Mouse (Mus musculus) hindbrain, embryonic 10.5 days (tissue): Measurements from ENCODE around the gene Wdr13. TPM values are rescaled to one million over a fixed set of nuclear protein-coding genes. Genes with fewer than 3 reads are reported as not detected.

ENCODE experiments used
- polyA plus RNA-seq: library from polyadenylated mRNA; unstranded; fragments of >200 nt; fragmentation: Nextera tagmentation; extraction: Ambion mirVana; gene quantifications from 2 replicates; pipeline ENCODE4 v1.2.1, GENCODE M21; 2016

Gene Wdr13
- polyA plus RNA-seq, 1 experiment from 2014 or later = 26.7 TPM

Other genes with a start within 250 kb of the Wdr13 start
- 26.6 and 32.5 TPM in 2 replicates for gene Slc35a2, start 248.9 kb downstream of the Wdr13 start, polyA plus RNA-seq
- 131 and 160 TPM in 2 replicates for gene Pqbp1, start 233.6 kb downstream of the Wdr13 start, polyA plus RNA-seq
- 206 and 214 TPM in 2 replicates for gene Timm17b, start 233.5 kb downstream of the Wdr13 start, polyA plus RNA-seq
- gene Gm10491, start 225.1 kb downstream of the Wdr13 start, polyA plus RNA-seq = not detected in 2 replicates
- gene Gm10490, start 223.3 kb downstream of the Wdr13 start, polyA plus RNA-seq = not detected in 2 replicates
- gene Pcsk1n, start 213.1 kb downstream of the Wdr13 start, polyA plus RNA-seq = 7.8 and 39.8 TPM in 2 replicates
- gene Eras, start 204.3 kb downstream of the Wdr13 start, polyA plus RNA-seq = not detected in 2 replicates
- 58.5 and 61.5 TPM in 2 replicates for gene Hdac6, start 185.0 kb downstream of the Wdr13 start, polyA plus RNA-seq
- gene Gata1, start 154.8 kb downstream of the Wdr13 start, polyA plus RNA-seq = 5.3 and 7.4 TPM in 2 replicates
- gene Glod5, start 114.4 kb downstream of the Wdr13 start, polyA plus RNA-seq = not detected in 2 replicates
- 74.9 and 90.9 TPM in 2 replicates for gene Suv39h1, start 58.1 kb downstream of the Wdr13 start, polyA plus RNA-seq
- gene Was, start 42.4 kb downstream of the Wdr13 start, polyA plus RNA-seq = 0.15 and 0.24 TPM in 2 replicates
- 402 and 425 TPM in 2 replicates for gene Rbm3, start 13.0 kb upstream of the Wdr13 start, polyA plus RNA-seq
- 10.0 and 12.1 TPM in 2 replicates for gene Tbc1d25, start 43.3 kb upstream of the Wdr13 start, polyA plus RNA-seq
- gene Ebp, start 60.6 kb upstream of the Wdr13 start, polyA plus RNA-seq = 37.4 and 40.3 TPM in 2 replicates
- 15.1 and 22.6 TPM in 2 replicates for gene Porcn, start 73.6 kb upstream of the Wdr13 start, polyA plus RNA-seq
- gene Ftsj1, start 119.5 kb upstream of the Wdr13 start, polyA plus RNA-seq = 45.7 and 48.9 TPM in 2 replicates
- 4.7 and 6.1 TPM in 2 replicates for gene Slc38a5, start 138.2 kb upstream of the Wdr13 start, polyA plus RNA-seq
- gene Ssxb10, start 194.5 kb upstream of the Wdr13 start, polyA plus RNA-seq = not detected in 2 replicates
- not detected in 2 replicates for gene Ssxb9, start 234.1 kb upstream of the Wdr13 start, polyA plus RNA-seq